Mouse (Mus musculus): ENCODE measurements around the gene Cyb5r4. TPM values are rescaled to one million over a fixed set of nuclear protein-coding genes. Genes with fewer than 3 reads are reported as not detected.
"Not testable (repeated sequence)": the region's sequence is repeated elsewhere in the genome, so short reads cannot be mapped to it uniquely, and the experiment has no call there.

The Cyb5r4 gene
- total RNA-seq (2015; ENCODE audit: low replicate concordance) (71.3 and 80.7 TPM in 2 replicates), total RNA-seq (2017; ENCODE audit: low replicate concordance) (34.8 and 55.5 TPM in 2 replicates)

GRCm38 (mm10) chr9:87021778-87022523 lies at the start of gene Cyb5r4:
Gene Cyb5r4 (plus strand): TSS chr9:87022014.
- peak; percentile 99 for ATAC-seq (replicated peaks; ENCODE audit: low FRiP score, poor library complexity, severe bottlenecking)

- ATAC-seq (replicated peaks; ENCODE audit: low FRiP score, poor library complexity, severe bottlenecking): not testable (repeated sequence)
Observed at GRCm38 (mm10) chr9:86972471-86972870, 49.3 kb upstream of the Cyb5r4 start.

- ATAC-seq (replicated peaks; ENCODE audit: low FRiP score, poor library complexity, severe bottlenecking): no peak
Observed at GRCm38 (mm10) chr9:86973562-86973961, 48.3 kb upstream of the Cyb5r4 start.

- ATAC-seq (replicated peaks; ENCODE audit: low FRiP score, poor library complexity, severe bottlenecking): no peak
Observed at GRCm38 (mm10) chr9:86976896-86977295, 44.9 kb upstream of the Cyb5r4 start.

GRCm38 (mm10) chr9:86978257-86978907 lies 43.4 kb upstream of the Cyb5r4 start:
- no peak for ATAC-seq (replicated peaks; ENCODE audit: low FRiP score, poor library complexity, severe bottlenecking)

- ATAC-seq (replicated peaks; ENCODE audit: low FRiP score, poor library complexity, severe bottlenecking): no peak
Observed at GRCm38 (mm10) chr9:86980048-86980447, 41.8 kb upstream of the Cyb5r4 start.

GRCm38 (mm10) chr9:86980942-86981341 lies 40.9 kb upstream of the Cyb5r4 start:
- ATAC-seq (replicated peaks; ENCODE audit: low FRiP score, poor library complexity, severe bottlenecking): no peak

- ATAC-seq (replicated peaks; ENCODE audit: low FRiP score, poor library complexity, severe bottlenecking): no peak
Observed at GRCm38 (mm10) chr9:86981551-86981950, 40.3 kb upstream of the Cyb5r4 start.

GRCm38 (mm10) chr9:86984583-86984982 lies 37.2 kb upstream of the Cyb5r4 start:
- ATAC-seq (replicated peaks; ENCODE audit: low FRiP score, poor library complexity, severe bottlenecking): no peak

GRCm38 (mm10) chr9:86985105-86985504 lies 36.7 kb upstream of the Cyb5r4 start:
- no peak for ATAC-seq (replicated peaks; ENCODE audit: low FRiP score, poor library complexity, severe bottlenecking)

- ATAC-seq (replicated peaks; ENCODE audit: low FRiP score, poor library complexity, severe bottlenecking): no peak
Observed at GRCm38 (mm10) chr9:86986703-86987296, 35.0 kb upstream of the Cyb5r4 start.

- ATAC-seq (replicated peaks; ENCODE audit: low FRiP score, poor library complexity, severe bottlenecking): no peak
Observed at GRCm38 (mm10) chr9:86989822-86990221, 32.0 kb upstream of the Cyb5r4 start.

- no peak for ATAC-seq (replicated peaks; ENCODE audit: low FRiP score, poor library complexity, severe bottlenecking)
Observed at GRCm38 (mm10) chr9:86991758-86992157, 30.1 kb upstream of the Cyb5r4 start.

GRCm38 (mm10) chr9:86997046-86997691 lies 24.6 kb upstream of the Cyb5r4 start:
- no peak for ATAC-seq (replicated peaks; ENCODE audit: low FRiP score, poor library complexity, severe bottlenecking)

GRCm38 (mm10) chr9:86999956-87000582 lies 21.7 kb upstream of the Cyb5r4 start:
- ATAC-seq (replicated peaks; ENCODE audit: low FRiP score, poor library complexity, severe bottlenecking): no peak

GRCm38 (mm10) chr9:87004701-87005434 lies 16.9 kb upstream of the Cyb5r4 start:
- no peak for ATAC-seq (replicated peaks; ENCODE audit: low FRiP score, poor library complexity, severe bottlenecking)

- ATAC-seq (replicated peaks; ENCODE audit: low FRiP score, poor library complexity, severe bottlenecking): no peak
Observed at GRCm38 (mm10) chr9:87005435-87005779, 16.4 kb upstream of the Cyb5r4 start.

GRCm38 (mm10) chr9:87008507-87008906 lies 13.3 kb upstream of the Cyb5r4 start:
- ATAC-seq (replicated peaks; ENCODE audit: low FRiP score, poor library complexity, severe bottlenecking): no peak

GRCm38 (mm10) chr9:87008919-87009318 lies 12.9 kb upstream of the Cyb5r4 start:
- no peak for ATAC-seq (replicated peaks; ENCODE audit: low FRiP score, poor library complexity, severe bottlenecking)
